Mouse (Mus musculus) E14TG2a.4 (cell line): ENCODE measurements around the gene Pjvk.

ENCODE experiments used
- H3K27me3 ChIP-seq: 2 replicates; pipeline ENCODE4 v1.6.1; 2014; ENCODE audit warnings: low read length, control low read depth; ENCODE audit not compliant: insufficient read depth
- H3K36me3 ChIP-seq: 2 replicates; pipeline ENCODE4 v1.6.1; 2014; ENCODE audit warnings: low read length, control low read depth; ENCODE audit not compliant: insufficient read depth
- H3K4me1 ChIP-seq: replicated peaks from 2 replicates; pipeline ENCODE4 v1.6.1; 2014; ENCODE audit warnings: low read depth, low read length, control low read depth
- H3K4me3 ChIP-seq: replicated peaks from 2 replicates; pipeline ENCODE4 v1.5.1; 2014; ENCODE audit warnings: mild to moderate bottlenecking, low read length
- H3K9me3 ChIP-seq: 2 replicates; pipeline ENCODE4 v1.6.1; 2014; ENCODE audit warnings: low read length, control low read depth
- CTCF ChIP-seq: conservative IDR thresholded peaks from 2 replicates; pipeline ENCODE4 v1.5.1; 2014; ENCODE audit warnings: low read length
- NANOG ChIP-seq: IDR thresholded peaks from 2 replicates; pipeline ENCODE4 v1.6.1; 2014; ENCODE audit warnings: borderline replicate concordance, low read length, mixed read lengths
- POU5F1 ChIP-seq: IDR thresholded peaks from 2 replicates; pipeline ENCODE4 v1.6.1; 2014; ENCODE audit warnings: low read length, borderline replicate concordance

Gene Pjvk

GRCm38 (mm10) chr2:76674725-76675427 is 26.6 kb downstream of the Pjvk start, which contains the start of gene Plekha3:
Gene Plekha3, plus strand, starts transcription at chr2:76675281.
- H3K27me3 ChIP-seq: no peaks in the 10 kb centered on the region
- H3K9me3 ChIP-seq: no peaks in the 10 kb centered on the region
- peaks cover 27% of the 10 kb centered on the region for H3K36me3 ChIP-seq
- H3K4me3 ChIP-seq: peak within 1 kb of the TSS; percentile 89
- H3K4me1 ChIP-seq: peaks cover 62% of the 10 kb centered on the region
- TF ChIP-seq CTCF (no peak), NANOG (no peak), POU5F1 (no peak)

- H3K4me3 ChIP-seq: peak overlapping the region; percentile 89
- H3K4me1 ChIP-seq: peaks cover 68% of the 10 kb centered on the region
- H3K36me3 ChIP-seq: peaks cover 33% of the 10 kb centered on the region
- TF ChIP-seq POU5F1: no peak
- no peak for TF ChIP-seq NANOG
- no peak for TF ChIP-seq CTCF
- no peaks in the 10 kb centered on the region for H3K27me3 ChIP-seq
- H3K9me3 ChIP-seq: no peaks in the 10 kb centered on the region
These were observed 27.2 kb downstream of the Pjvk start for GRCm38 (mm10) chr2:76675451-76675850.

GRCm38 (mm10) chr2:76675949-76676348 is 27.7 kb downstream of the Pjvk start:
- H3K4me1 ChIP-seq: peaks cover 70% of the 10 kb centered on the region
- peaks cover 38% of the 10 kb centered on the region for H3K36me3 ChIP-seq
- no peak for TF ChIP-seq POU5F1
- TF ChIP-seq CTCF: no peak
- TF ChIP-seq NANOG: no peak
- H3K27me3 ChIP-seq: no peaks in the 10 kb centered on the region
- no peaks in the 10 kb centered on the region for H3K9me3 ChIP-seq
- H3K4me3 ChIP-seq: peak overlapping the region; percentile 89

- Histone ChIP-seq H3K4me1 (peaks cover 69% of the 10 kb centered on the region), H3K36me3 (peaks cover 43% of the 10 kb centered on the region), H3K27me3 (no peaks in the 10 kb centered on the region), H3K4me3 (peak overlapping the region; percentile 89), H3K9me3 (no peaks in the 10 kb centered on the region)
- TF ChIP-seq NANOG (no peak), POU5F1 (no peak), CTCF (no peak)
These were observed 28.3 kb downstream of the Pjvk start for GRCm38 (mm10) chr2:76676401-76677226.

- Histone ChIP-seq H3K4me1 (peaks cover 28% of the 10 kb centered on the region), H3K9me3 (no peaks in the 10 kb centered on the region), H3K27me3 (no peaks in the 10 kb centered on the region), H3K36me3 (peaks cover 98% of the 10 kb centered on the region), H3K4me3 (no peak overlapping the region)
- TF ChIP-seq NANOG (no peak), CTCF (no peak), POU5F1 (no peak)
These were observed 34.0 kb downstream of the Pjvk start for GRCm38 (mm10) chr2:76682301-76682700.

- peaks cover 11% of the 10 kb centered on the region for H3K4me1 ChIP-seq
- TF ChIP-seq POU5F1: no peak
- no peak for TF ChIP-seq NANOG
- no peak for TF ChIP-seq CTCF
- no peaks in the 10 kb centered on the region for H3K9me3 ChIP-seq
- H3K4me3 ChIP-seq: no peak overlapping the region
- peaks cover 98% of the 10 kb centered on the region for H3K36me3 ChIP-seq
- H3K27me3 ChIP-seq: no peaks in the 10 kb centered on the region
These were observed 38.7 kb downstream of the Pjvk start for GRCm38 (mm10) chr2:76686986-76687385.

GRCm38 (mm10) chr2:76687608-76688007 is 39.3 kb downstream of the Pjvk start:
- Histone ChIP-seq H3K27me3 (no peaks in the 10 kb centered on the region), H3K4me3 (no peak overlapping the region), H3K36me3 (peaks cover 98% of the 10 kb centered on the region), H3K9me3 (no peaks in the 10 kb centered on the region), H3K4me1 (peaks cover 11% of the 10 kb centered on the region)
- TF ChIP-seq NANOG: no peak
- TF ChIP-seq CTCF: no peak
- no peak for TF ChIP-seq POU5F1

GRCm38 (mm10) chr2:76688162-76688561 is 39.9 kb downstream of the Pjvk start:
- peaks cover 11% of the 10 kb centered on the region for H3K4me1 ChIP-seq
- no peak overlapping the region for H3K4me3 ChIP-seq
- no peaks in the 10 kb centered on the region for H3K27me3 ChIP-seq
- TF ChIP-seq CTCF (no peak), NANOG (no peak), POU5F1 (no peak)
- H3K9me3 ChIP-seq: no peaks in the 10 kb centered on the region
- H3K36me3 ChIP-seq: peaks cover 98% of the 10 kb centered on the region
